Mouse (Mus musculus) heart, adult 8-10 months (tissue): ENCODE data around the gene Rnase13. TPM values are rescaled to one million over a fixed set of nuclear protein-coding genes. Genes with fewer than 3 reads are reported as not detected.
"Not testable (repeated sequence)": the region's sequence is repeated elsewhere in the genome, so short reads cannot be mapped to it uniquely, and the experiment has no call there.

Experiments used
- DNase-seq: peaks from one replicate; pipeline ENCODE4 v3.0.0; 2022; ENCODE audit warnings: low spot score
- total RNA-seq, 4 experiments: library from RNA; stranded (reverse); gene quantifications; 2 replicates each; pipeline ENCODE4 v1.2.4; 2022

The Rnase13 gene
- not detected for total RNA-seq

- DNase-seq: no peak
Measured at GRCm38 (mm10) chr14:51922571-51922865, at the start of gene Rnase13. Gene Rnase13, minus strand, starts transcription at chr14:51922773.

GRCm38 (mm10) chr14:51967400-51967799 lies 44.8 kb upstream of the Rnase13 start:
- DNase-seq: no peak

GRCm38 (mm10) chr14:51960316-51960715 lies 37.7 kb upstream of the Rnase13 start:
- no peak for DNase-seq

- DNase-seq: no peak
Measured at GRCm38 (mm10) chr14:51943336-51943735, 20.8 kb upstream of the Rnase13 start.

GRCm38 (mm10) chr14:51942236-51942635 lies 19.7 kb upstream of the Rnase13 start:
- DNase-seq: no peak

- no peak for DNase-seq
Measured at GRCm38 (mm10) chr14:51941577-51941976, 19.0 kb upstream of the Rnase13 start.

GRCm38 (mm10) chr14:51940944-51941560 lies 18.5 kb upstream of the Rnase13 start:
- peak; percentile 37 for DNase-seq

- no peak for DNase-seq
Measured at GRCm38 (mm10) chr14:51939005-51939404, 16.4 kb upstream of the Rnase13 start.

- no peak for DNase-seq
Measured at GRCm38 (mm10) chr14:51932092-51933020, 9.8 kb upstream of the Rnase13 start.

- peak; percentile 64 for DNase-seq
Measured at GRCm38 (mm10) chr14:51930824-51931223, 8.3 kb upstream of the Rnase13 start.

- peak; percentile 28 for DNase-seq
Measured at GRCm38 (mm10) chr14:51929968-51930367, 7.4 kb upstream of the Rnase13 start.

- peak; percentile 83 for DNase-seq
Measured at GRCm38 (mm10) chr14:51929309-51929943, 6.9 kb upstream of the Rnase13 start.

- DNase-seq: not testable (repeated sequence)
Measured at GRCm38 (mm10) chr14:51926930-51927329, 4.4 kb upstream of the Rnase13 start.

- DNase-seq: no peak
Measured at GRCm38 (mm10) chr14:51923492-51923891, 919 bp upstream of the Rnase13 start.

GRCm38 (mm10) chr14:51922910-51923309 lies 337 bp upstream of the Rnase13 start:
- DNase-seq: no peak

GRCm38 (mm10) chr14:51921759-51922570 lies 608 bp downstream of the Rnase13 start:
- peak; percentile 43 for DNase-seq

- DNase-seq: no peak
Measured at GRCm38 (mm10) chr14:51918966-51919365, 3.6 kb downstream of the Rnase13 start.

GRCm38 (mm10) chr14:51918125-51918524 lies 4.4 kb downstream of the Rnase13 start, which contains the start of gene Tppp2:
Gene Tppp2, plus strand, starts transcription at chr14:51918425.
- no peak for DNase-seq

GRCm38 (mm10) chr14:51916539-51916938 lies 6.0 kb downstream of the Rnase13 start:
- DNase-seq: no peak

- DNase-seq: peak; percentile 56
Measured at GRCm38 (mm10) chr14:51915030-51915429, 7.5 kb downstream of the Rnase13 start.

- peak; percentile 90 for DNase-seq
Measured at GRCm38 (mm10) chr14:51913960-51914762, 8.4 kb downstream of the Rnase13 start, which contains the start of gene Ndrg2. Gene Ndrg2, minus strand, starts transcription at chr14:51914158.
